Comparison of ENCODE assay signal across 24 mouse cellular contexts in genomic region chr11:78934727-78935126, GRCm38 (mm10). TPM values are rescaled to one million over a fixed set of nuclear protein-coding genes. Genes with fewer than 3 reads are reported as not detected.
DNase-seq lines count a peak whose midpoint lies in the region; ATAC-seq and TF ChIP-seq lines count a peak whose summit lies in the region.
"Had no signal": no experiment of that assay in that cellular context is flagged by ENCODE, and none has a peak within 500 bp of the region (broad histone marks: within the 10 kb centered on the region; RNA-seq: fewer than 3 reads in every experiment).

No protein-coding gene starts in this region.

- intact Hi-C loops in heart, postnatal 36 days (cut with DNase I): no loop called here

- no peak for DNase-seq in heart, postnatal 0 days (ENCODE audit: low spot score)
- no peak for DNase-seq in heart, postnatal 36 days
- no peak for DNase-seq in lung, embryonic 14.5 days
- DNase-seq in lung, postnatal 10 days: no peak
- no peak for DNase-seq in embryonic facial prominence, embryonic 10.5 days (ENCODE audit: low spot score)
- DNase-seq: adrenal gland, postnatal 10 days; cerebellum, adult 2 months; cerebellum, postnatal 25 days; forebrain, postnatal 0 days; gastrocnemius, postnatal 36 days; kidney, adult 18-20 months; kidney, postnatal 25 days; layer of hippocampus, postnatal 36 days; lung, adult 18-20 months; midbrain, embryonic 14.5 days; thymus, adult 2 months; thymus, postnatal 4 days had no signal

- H3K36me3 ChIP-seq in forebrain, embryonic 13.5 days (ENCODE audit: poor library complexity, severe bottlenecking): no peaks in the 10 kb centered on the region
- no peaks in the 10 kb centered on the region for H3K36me3 ChIP-seq in forebrain, embryonic 16.5 days (ENCODE audit: control insufficient read depth, insufficient read depth)
- no peaks in the 10 kb centered on the region for H3K36me3 ChIP-seq in heart, postnatal 0 days (replicated peaks; ENCODE audit: control insufficient read depth, insufficient read depth, low read length)
- no peaks in the 10 kb centered on the region for H3K36me3 ChIP-seq in lung, embryonic 14.5 days (ENCODE audit: insufficient read depth)
- H3K36me3 ChIP-seq in embryonic facial prominence, embryonic 10.5 days (replicated peaks): no peaks in the 10 kb centered on the region
- H3K36me3 ChIP-seq: heart, embryonic 10.5 days; limb, embryonic 12.5 days; liver, embryonic 12.5 days had no signal

- no peak for TF ChIP-seq CTCF in heart, postnatal 0 days (IDR thresholded peaks at IDR 0.05; ENCODE audit: low read depth)
- no peak for TF ChIP-seq CTCF in lung, embryonic 14.5 days (IDR thresholded peaks at IDR 0.05; ENCODE audit: low read depth)

- no peak for TF ChIP-seq EP300 in heart, postnatal 0 days (IDR thresholded peaks at IDR 0.05; ENCODE audit: low read depth)

- H3K4me3 ChIP-seq in forebrain, embryonic 13.5 days: no peak overlapping the region
- no peak overlapping the region for H3K4me3 ChIP-seq in forebrain, embryonic 16.5 days (replicated peaks; ENCODE audit: low read length)
- no peak overlapping the region for H3K4me3 ChIP-seq in heart, postnatal 0 days (ENCODE audit: low read depth, low read length)
- no peak overlapping the region for H3K4me3 ChIP-seq in lung, embryonic 14.5 days (ENCODE audit: low read depth, low read length)
- H3K4me3 ChIP-seq in embryonic facial prominence, embryonic 10.5 days: no peak overlapping the region
- H3K4me3 ChIP-seq: heart, embryonic 10.5 days; limb, embryonic 12.5 days; liver, embryonic 12.5 days had no signal

- WGBS in forebrain, embryonic 13.5 days: 80% methylated on average over 4 of the region's 4 CpGs
- WGBS in forebrain, embryonic 16.5 days: 85% methylated on average over 4 of the region's 4 CpGs
- 68% methylated on average over 4 of the region's 4 CpGs for WGBS in heart, postnatal 0 days
- WGBS in lung, embryonic 14.5 days: 53% methylated on average over 4 of the region's 4 CpGs
- 77% methylated on average over 4 of the region's 4 CpGs for WGBS in embryonic facial prominence, embryonic 10.5 days

- H3K9me3 ChIP-seq in forebrain, embryonic 13.5 days (replicated peaks): no peaks in the 10 kb centered on the region
- no peaks in the 10 kb centered on the region for H3K9me3 ChIP-seq in forebrain, embryonic 16.5 days (ENCODE audit: control insufficient read depth, low read length)
- H3K9me3 ChIP-seq in heart, postnatal 0 days (replicated peaks; ENCODE audit: control insufficient read depth, low read length): no peaks in the 10 kb centered on the region
- H3K9me3 ChIP-seq in lung, embryonic 14.5 days (ENCODE audit: low read depth, low read length): no peaks in the 10 kb centered on the region
- H3K9me3 ChIP-seq in embryonic facial prominence, embryonic 10.5 days: no peaks in the 10 kb centered on the region
- H3K9me3 ChIP-seq: heart, embryonic 10.5 days; limb, embryonic 12.5 days; liver, embryonic 12.5 days had no signal

- no peak for ATAC-seq in forebrain, embryonic 13.5 days
- no peak for ATAC-seq in forebrain, embryonic 16.5 days
- no peak for ATAC-seq in heart, postnatal 0 days (ENCODE audit: insufficient read depth, low read depth)
- ATAC-seq in lung, embryonic 14.5 days (ENCODE audit: insufficient read depth): no peak
- ATAC-seq: forebrain, postnatal 0 days; liver, embryonic 12.5 days had no signal

- H3K4me1 ChIP-seq in forebrain, embryonic 13.5 days: no peaks in the 10 kb centered on the region
- no peaks in the 10 kb centered on the region for H3K4me1 ChIP-seq in forebrain, embryonic 16.5 days (replicated peaks; ENCODE audit: control insufficient read depth, insufficient read depth, low read length)
- no peaks in the 10 kb centered on the region for H3K4me1 ChIP-seq in heart, postnatal 0 days (ENCODE audit: control insufficient read depth, insufficient read depth)
- H3K4me1 ChIP-seq in lung, embryonic 14.5 days (ENCODE audit: insufficient read depth): no peaks in the 10 kb centered on the region
- peaks cover 8% of the 10 kb centered on the region for H3K4me1 ChIP-seq in embryonic facial prominence, embryonic 10.5 days
- H3K4me1 ChIP-seq: heart, embryonic 10.5 days; limb, embryonic 12.5 days; liver, embryonic 12.5 days had no signal

- H3K4me2 ChIP-seq in forebrain, embryonic 13.5 days: no peak overlapping the region
- H3K4me2 ChIP-seq in forebrain, embryonic 16.5 days (ENCODE audit: low read length): no peak overlapping the region
- H3K4me2 ChIP-seq in heart, postnatal 0 days (ENCODE audit: low read depth, low read length): no peak overlapping the region
- H3K4me2 ChIP-seq in lung, embryonic 14.5 days: no peak overlapping the region
- H3K4me2 ChIP-seq: limb, embryonic 12.5 days; liver, embryonic 12.5 days had no signal

- H3K27me3 ChIP-seq in forebrain, embryonic 13.5 days: no peaks in the 10 kb centered on the region
- H3K27me3 ChIP-seq in forebrain, embryonic 16.5 days (replicated peaks; ENCODE audit: control insufficient read depth, insufficient read depth, low read length): no peaks in the 10 kb centered on the region
- H3K27me3 ChIP-seq in heart, postnatal 0 days (ENCODE audit: control insufficient read depth, insufficient read depth, low read length): peaks cover 4% of the 10 kb centered on the region; the same call in 1 of the 2 replicates
- no peaks in the 10 kb centered on the region for H3K27me3 ChIP-seq in lung, embryonic 14.5 days (ENCODE audit: insufficient read depth, low read length)
- no peaks in the 10 kb centered on the region for H3K27me3 ChIP-seq in embryonic facial prominence, embryonic 10.5 days (replicated peaks; ENCODE audit: low read depth, poor library complexity, severe bottlenecking)
- H3K27me3 ChIP-seq: limb, embryonic 12.5 days; liver, embryonic 12.5 days had no signal

- H3K9ac ChIP-seq in forebrain, embryonic 13.5 days: no peak overlapping the region
- H3K9ac ChIP-seq in forebrain, embryonic 16.5 days (replicated peaks; ENCODE audit: low read depth, low read length): no peak overlapping the region
- H3K9ac ChIP-seq in heart, postnatal 0 days (replicated peaks; ENCODE audit: low read depth, low read length): no peak overlapping the region
- no peak overlapping the region for H3K9ac ChIP-seq in lung, embryonic 14.5 days
- H3K9ac ChIP-seq: forebrain, postnatal 0 days; limb, embryonic 12.5 days; liver, embryonic 12.5 days had no signal

- 0 out of 2 replicates have a peak overlapping the region, but pooled peaks have one; percentile 22 for H3K27ac ChIP-seq in forebrain, embryonic 13.5 days
- H3K27ac ChIP-seq in forebrain, embryonic 16.5 days (ENCODE audit: low read length): no peak overlapping the region
- H3K27ac ChIP-seq in heart, postnatal 0 days (ENCODE audit: low read depth): peak overlapping the region; percentile 41; the same call in 1 of the 2 replicates
- H3K27ac ChIP-seq in lung, embryonic 14.5 days (ENCODE audit: low read depth): peak overlapping the region; percentile 65; the same call in 1 of the 2 replicates
- peak overlapping the region; percentile 24; the same call in 1 of the 2 replicates for H3K27ac ChIP-seq in embryonic facial prominence, embryonic 10.5 days (replicated peaks)
- H3K27ac ChIP-seq: heart, embryonic 10.5 days; limb, embryonic 12.5 days; liver, embryonic 12.5 days had no signal

RNA-seq across cellular contexts. Expression of gene Nos2, which starts 14.1 kb away (rescaled TPM):
- 0.57 and 0.65 TPM in 2 replicates for polyA plus RNA-seq in forebrain, embryonic 13.5 days (2015; fragmentation: Nextera tagmentation; extraction: Ambion mirVana)
- polyA plus RNA-seq in forebrain, embryonic 16.5 days (2015; fragmentation: Nextera tagmentation; extraction: Ambion mirVana): 1.2 and 1.4 TPM in 2 replicates
- 0.19 and 0.53 TPM in 2 replicates for total RNA-seq in heart, postnatal 0 days (2014; rRNA removed; ENCODE audit: low replicate concordance)
- 1.7 and 1.8 TPM in 2 replicates for polyA plus RNA-seq in heart, postnatal 0 days (2015; fragmentation: Nextera tagmentation; extraction: Ambion mirVana)
- 1 to 10 TPM; 5.6 to 5.8 TPM for total RNA-seq in heart, postnatal 36 days (2021)
- 3.1 and 3.9 TPM in 2 replicates for polyA plus RNA-seq in lung, embryonic 14.5 days (2014; fragmentation: Nextera tagmentation; extraction: Ambion mirVana)
- polyA plus RNA-seq in embryonic facial prominence, embryonic 10.5 days (2016; fragmentation: Nextera tagmentation; extraction: Ambion mirVana): 0.77 and 1.3 TPM in 2 replicates
- total RNA-seq: hematopoietic stem cell, adult 5-6 weeks; megakaryocyte, adult 5-6 weeks had no signal

RNA-seq across cellular contexts. Expression of gene Lgals9, which starts 50.0 kb away (rescaled TPM):
- 3.8 and 3.9 TPM in 2 replicates for polyA plus RNA-seq in forebrain, embryonic 13.5 days (2015; fragmentation: Nextera tagmentation; extraction: Ambion mirVana)
- polyA plus RNA-seq in forebrain, embryonic 16.5 days (2015; fragmentation: Nextera tagmentation; extraction: Ambion mirVana): 6.8 and 8.3 TPM in 2 replicates
- 125 and 155 TPM in 2 replicates for total RNA-seq in heart, postnatal 0 days (2014; rRNA removed; ENCODE audit: low replicate concordance)
- polyA plus RNA-seq in heart, postnatal 0 days (2015; fragmentation: Nextera tagmentation; extraction: Ambion mirVana): 63.0 and 76.9 TPM in 2 replicates
- total RNA-seq in heart, postnatal 36 days (2021): 10 to 100 TPM; 24.7 to 32.5 TPM
- 23.9 and 25.7 TPM in 2 replicates for polyA plus RNA-seq in lung, embryonic 14.5 days (2014; fragmentation: Nextera tagmentation; extraction: Ambion mirVana)
- polyA plus RNA-seq in embryonic facial prominence, embryonic 10.5 days (2016; fragmentation: Nextera tagmentation; extraction: Ambion mirVana): 2.3 and 2.8 TPM in 2 replicates
